Mouse (Mus musculus) olfactory bulb, adult 2 months (tissue): Measurements from ENCODE around the gene C030005K15Rik. TPM values are rescaled to one million over a fixed set of nuclear protein-coding genes. Genes with fewer than 3 reads are reported as not detected.
"Not testable (repeated sequence)": the region's sequence is repeated elsewhere in the genome, so short reads cannot be mapped to it uniquely, and the experiment has no call there.

Experiments
- H3K27ac ChIP-seq: fragments of 200-500 bp; 2 replicates; pipeline ENCODE4 v1.5.1; 2012; ENCODE audit warnings: low read depth, low read length; ENCODE audit not compliant: insufficient read depth
- H3K4me1 ChIP-seq: fragments of 200-500 bp; 2 replicates; pipeline ENCODE4 v1.6.1; 2012; ENCODE audit warnings: low read length; ENCODE audit not compliant: control insufficient read depth, insufficient read depth
- H3K4me3 ChIP-seq: fragments of 200-500 bp; 2 replicates; pipeline ENCODE4 v1.5.1; 2012; ENCODE audit warnings: mild to moderate bottlenecking, low read depth, low read length, moderate library complexity; ENCODE audit not compliant: insufficient read depth
- CTCF ChIP-seq: fragments of 200-500 bp; IDR thresholded peaks from 2 replicates; pipeline ENCODE4 v1.5.1; 2012; ENCODE audit warnings: low read depth, mild to moderate bottlenecking, low read length, moderate library complexity; ENCODE audit not compliant: insufficient read depth
- POLR2A ChIP-seq: fragments of 200-500 bp; IDR thresholded peaks from 2 replicates; pipeline ENCODE4 v1.6.1; 2012; ENCODE audit warnings: mild to moderate bottlenecking, low read depth, low read length, moderate library complexity; ENCODE audit not compliant: insufficient read depth
- WGBS: fragments of 180-500 bp; shearing (Covaris S2); methylation state at CpG from one replicate; pipeline ENCODE4 v1.1.7; 2018; 5-methylcytosine and 5-hydroxymethylcytosine counted together
- polyA plus RNA-seq: library from polyadenylated mRNA; stranded (reverse); fragments of >200 nt; gene quantifications from 2 replicates; pipeline ENCODE4 v1.2.4, GENCODE M21; 2012; ENCODE audit warnings: low replicate concordance; ENCODE audit not compliant: missing spikeins, insufficient read depth, insufficient read length

Gene C030005K15Rik
- not detected in 2 replicates for polyA plus RNA-seq

GRCm38 (mm10) chr10:97726655-97727054 lies at the start of gene C030005K15Rik:
C030005K15Rik (minus strand) TSS chr10:97726755.
- not testable (repeated sequence) for H3K4me3 ChIP-seq, H3K4me1 ChIP-seq, H3K27ac ChIP-seq

GRCm38 (mm10) chr10:97768171-97768749 lies 41.7 kb upstream of the C030005K15Rik start:
- H3K4me3 ChIP-seq = no peak overlapping the region
- WGBS = 55% methylated on average over 5 of the region's 5 CpGs
- no peak overlapping the region for H3K27ac ChIP-seq
- TF ChIP-seq POLR2A = no peak
- no peaks in the 10 kb centered on the region for H3K4me1 ChIP-seq

DNA sequence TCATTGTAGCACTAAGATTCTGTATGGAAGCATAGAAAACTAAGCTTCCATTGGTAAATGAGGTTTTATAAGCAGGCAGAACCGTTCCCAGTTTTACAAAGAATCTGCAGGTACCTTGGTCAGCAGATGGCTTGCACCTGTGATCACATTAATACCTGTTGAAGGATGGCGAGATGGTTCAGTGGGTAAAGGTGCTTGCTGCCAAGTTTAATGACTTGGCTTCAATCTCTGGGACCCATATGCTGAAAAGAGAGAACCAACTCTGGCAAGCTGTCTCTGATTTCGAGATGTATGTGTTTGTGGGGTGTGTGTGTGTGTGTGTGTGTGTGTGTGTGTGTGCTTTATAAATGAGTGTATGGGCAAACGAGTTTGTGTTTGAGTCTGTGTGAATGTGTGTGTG lies 27.3 kb upstream of the C030005K15Rik start:
- WGBS = 79% methylated on average over 4 of the region's 4 CpGs
- Histone ChIP-seq H3K27ac (no peak overlapping the region), H3K4me3 (no peak overlapping the region), H3K4me1 (no peaks in the 10 kb centered on the region)
- no peak for TF ChIP-seq POLR2A

DNA sequence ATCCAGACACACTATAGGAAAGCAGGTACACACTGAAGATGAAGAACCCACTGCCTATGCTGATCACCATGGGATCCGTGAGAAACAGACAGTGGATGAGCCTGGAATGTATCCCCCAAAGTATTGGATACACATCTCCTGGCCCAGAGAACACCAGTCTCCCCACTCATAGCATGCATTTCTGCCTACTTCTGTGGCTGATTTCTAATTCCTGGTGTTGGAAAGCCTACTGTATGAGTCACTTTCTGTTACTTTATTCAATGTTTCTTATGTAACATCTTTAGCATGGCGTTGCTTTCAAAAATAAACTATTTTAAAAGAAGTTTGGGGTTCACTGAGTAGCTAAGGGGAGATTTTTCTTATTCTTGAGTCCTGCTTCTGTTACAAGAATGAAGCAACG lies 20.7 kb upstream of the C030005K15Rik start:
- 66% methylated on average over 3 of the region's 3 CpGs for WGBS
- Histone ChIP-seq H3K27ac (no peak overlapping the region), H3K4me1 (no peaks in the 10 kb centered on the region), H3K4me3 (no peak overlapping the region)
- TF ChIP-seq POLR2A (no peak), CTCF (no peak)

GRCm38 (mm10) chr10:97725929-97726328 lies 626 bp downstream of the C030005K15Rik start:
- Histone ChIP-seq H3K4me1 (no peaks in the 10 kb centered on the region), H3K4me3 (no peak overlapping the region), H3K27ac (no peak overlapping the region)
- 67% methylated on average over 1 of the region's 1 CpGs for WGBS
- TF ChIP-seq POLR2A = no peak
- TF ChIP-seq CTCF = no peak

DNA sequence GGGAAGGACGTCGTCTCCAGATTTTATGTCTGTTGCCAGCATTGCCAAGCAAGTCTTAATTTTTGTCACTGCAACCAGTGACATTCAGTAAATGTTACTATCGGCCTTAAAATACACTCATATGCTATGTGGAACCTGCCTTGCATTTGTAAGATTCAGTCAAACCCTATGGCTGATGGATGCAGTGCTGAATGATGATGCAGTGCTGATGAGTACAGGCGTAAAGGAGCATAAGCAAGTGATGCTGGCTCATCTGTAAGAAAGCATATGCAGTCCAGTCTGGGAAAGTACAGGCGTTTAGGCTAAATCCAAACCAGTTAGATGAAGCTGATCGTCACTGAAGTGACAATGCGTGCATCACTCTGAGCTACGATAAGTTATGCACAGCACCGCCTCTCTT lies 3.8 kb downstream of the C030005K15Rik start:
- Histone ChIP-seq H3K4me3 (no peak overlapping the region), H3K27ac (no peak overlapping the region), H3K4me1 (no peaks in the 10 kb centered on the region)
- 95% methylated on average over 9 of the region's 9 CpGs for WGBS
- TF ChIP-seq POLR2A (no peak), CTCF (no peak)

- WGBS = 91% methylated on average over 1 of the region's 1 CpGs
- no peak overlapping the region for H3K27ac ChIP-seq
Measured at GRCm38 (mm10) chr10:97720625-97721024, 5.9 kb downstream of the C030005K15Rik start.

DNA sequence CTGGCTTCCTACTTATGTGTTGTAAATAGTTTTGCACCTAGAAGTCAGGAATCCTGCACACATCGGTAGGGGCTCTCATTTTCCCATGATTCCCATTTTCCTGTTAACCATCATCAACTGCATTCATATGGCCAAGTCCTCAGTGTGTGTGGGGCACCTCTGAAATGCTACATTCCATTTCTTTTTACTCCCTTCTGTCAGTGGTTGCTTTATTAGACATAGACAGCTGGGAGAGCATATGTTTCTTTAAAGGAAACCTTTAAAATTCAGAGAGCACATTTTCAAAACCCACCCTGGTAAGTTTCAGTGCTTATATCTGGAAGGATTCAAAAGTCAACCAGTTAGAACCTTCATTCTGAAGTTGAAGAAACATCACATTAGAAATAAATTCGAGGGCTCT lies 8.5 kb downstream of the C030005K15Rik start:
- no peak overlapping the region for H3K27ac ChIP-seq
- 74% methylated on average over 2 of the region's 2 CpGs for WGBS
- no peak for TF ChIP-seq POLR2A
- TF ChIP-seq CTCF = no peak
- no peak overlapping the region for H3K4me3 ChIP-seq
- no peaks in the 10 kb centered on the region for H3K4me1 ChIP-seq

More at GRCm38 (mm10) chr10:97720625-97721024, 5.9 kb downstream of the C030005K15Rik start:
- TF ChIP-seq POLR2A = no peak
- no peak for TF ChIP-seq CTCF
- Histone ChIP-seq H3K4me3 (no peak overlapping the region), H3K4me1 (no peaks in the 10 kb centered on the region)

- Histone ChIP-seq H3K27ac (no peak overlapping the region), H3K4me3 (no peak overlapping the region), H3K4me1 (no peaks in the 10 kb centered on the region)
- 86% methylated on average over 1 of the region's 1 CpGs for WGBS
- no peak for TF ChIP-seq CTCF
- no peak for TF ChIP-seq POLR2A
Measured at GRCm38 (mm10) chr10:97717233-97717632, 9.3 kb downstream of the C030005K15Rik start.

DNA sequence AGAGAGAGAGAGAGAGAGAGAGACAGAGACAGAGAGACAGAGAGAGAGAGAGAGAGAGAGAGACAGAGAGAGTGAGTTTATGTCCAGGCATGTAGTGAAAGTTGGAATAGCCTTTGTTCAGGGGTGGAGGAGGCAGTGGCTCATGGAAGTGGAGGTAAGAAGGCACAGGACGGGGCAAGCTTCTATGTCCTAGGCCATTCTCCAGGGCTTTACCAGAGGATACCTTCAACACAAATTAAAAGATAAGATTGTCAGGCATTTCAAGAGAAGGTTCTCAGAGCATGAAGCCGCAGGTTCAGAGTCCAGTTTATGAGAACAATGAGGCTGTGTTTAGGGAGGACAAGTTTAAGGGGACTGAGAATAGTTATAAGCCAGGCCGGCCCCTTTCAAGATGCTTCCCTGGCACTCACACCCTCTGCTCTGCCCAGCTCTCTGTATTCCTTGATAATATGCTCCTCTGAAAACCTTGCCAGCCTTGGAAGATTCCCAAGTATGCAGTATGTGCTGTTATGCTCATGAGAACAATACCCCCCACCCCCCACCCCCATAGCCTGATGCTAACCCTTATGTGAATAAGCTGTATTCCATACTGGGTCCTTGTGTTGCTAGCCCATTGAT lies 11.2 kb downstream of the C030005K15Rik start:
- TF ChIP-seq POLR2A (no peak), CTCF (no peak)
- WGBS = 77% methylated on average over 3 of the region's 3 CpGs
- Histone ChIP-seq H3K4me3 (no peak overlapping the region), H3K27ac (no peak overlapping the region), H3K4me1 (no peaks in the 10 kb centered on the region)
